Mouse (Mus musculus): ENCODE data around the gene Pttg1. TPM values are rescaled to one million over a fixed set of nuclear protein-coding genes. Genes with fewer than 3 reads are reported as not detected.

Gene Pttg1
- total RNA-seq, 2 experiments from 2014 or later, result 12.5 to 14.0 TPM

DNA sequence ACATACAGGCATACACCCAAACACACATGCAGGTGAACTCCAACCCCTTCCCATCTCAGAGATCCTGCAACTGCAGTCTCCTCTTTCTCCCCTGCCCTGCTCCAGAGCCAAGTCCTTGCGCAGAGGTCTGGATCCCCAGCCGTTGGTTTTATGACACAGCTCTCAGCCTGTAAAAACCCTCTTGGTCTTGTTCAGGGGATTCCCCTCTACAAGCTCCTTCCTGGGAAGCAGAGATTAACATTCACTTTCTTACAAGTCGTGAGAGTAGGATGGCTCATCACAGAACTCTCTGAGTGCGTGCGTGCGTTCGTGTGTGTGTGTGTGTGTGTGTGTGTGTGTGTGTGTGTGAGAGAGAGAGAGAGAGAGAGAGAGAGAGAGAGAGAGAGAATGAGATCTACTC, 15.8 kb downstream of the Pttg1 start:
- DNase-seq, result no peak
- intact Hi-C loops (cut with DNase I), result no loop called here

DNA sequence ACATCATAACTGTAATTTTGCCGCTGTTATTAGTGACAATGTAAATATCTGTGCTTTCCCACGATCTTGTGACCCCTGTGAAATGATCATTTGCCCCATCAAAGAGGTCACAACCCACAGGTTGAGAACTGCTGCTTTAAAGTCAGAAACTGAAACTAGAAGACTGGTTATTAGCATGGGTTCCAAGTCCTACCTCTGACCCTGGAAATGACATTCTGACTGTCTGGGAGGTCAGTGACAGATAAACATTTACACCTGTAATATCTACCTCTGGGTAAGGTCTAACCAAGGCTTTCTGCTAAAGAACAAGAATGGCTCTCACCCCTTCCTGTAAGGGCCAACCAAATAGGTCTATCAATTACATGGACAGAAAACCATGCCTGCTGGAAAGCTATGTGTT, 17.2 kb downstream of the Pttg1 start:
- no peak for DNase-seq
- intact Hi-C loops (cut with DNase I), result no loop called here

GRCm38 (mm10) chr11:43404150-43404807, 21.8 kb downstream of the Pttg1 start:
- intact Hi-C loops (cut with DNase I), result no loop called here
- no peak for DNase-seq

DNA sequence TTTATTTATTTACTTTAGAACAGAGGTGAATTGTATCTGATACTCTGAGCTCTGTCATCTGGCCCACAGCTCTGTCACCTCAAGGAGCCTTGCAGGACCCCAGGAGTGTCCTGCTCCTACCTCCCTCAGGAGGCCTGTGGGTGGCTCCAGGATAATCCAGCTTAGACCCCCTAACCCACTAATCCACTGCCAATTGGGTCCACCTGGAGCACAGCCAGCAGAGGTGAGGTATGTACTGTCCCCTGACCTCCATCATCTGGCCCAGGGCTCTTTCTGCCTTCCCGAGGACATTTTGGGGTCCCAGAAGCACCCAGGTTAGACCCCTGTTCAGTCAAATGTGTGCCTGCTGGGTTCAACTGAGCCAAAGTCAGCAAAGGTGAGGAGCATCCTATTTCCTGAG, 25.9 kb downstream of the Pttg1 start:
- intact Hi-C loops (cut with DNase I), result no loop called here
- DNase-seq, result no peak

- intact Hi-C loops (cut with DNase I), result no loop called here
Measured at GRCm38 (mm10) chr11:43399297-43399696, 26.8 kb downstream of the Pttg1 start.

DNA sequence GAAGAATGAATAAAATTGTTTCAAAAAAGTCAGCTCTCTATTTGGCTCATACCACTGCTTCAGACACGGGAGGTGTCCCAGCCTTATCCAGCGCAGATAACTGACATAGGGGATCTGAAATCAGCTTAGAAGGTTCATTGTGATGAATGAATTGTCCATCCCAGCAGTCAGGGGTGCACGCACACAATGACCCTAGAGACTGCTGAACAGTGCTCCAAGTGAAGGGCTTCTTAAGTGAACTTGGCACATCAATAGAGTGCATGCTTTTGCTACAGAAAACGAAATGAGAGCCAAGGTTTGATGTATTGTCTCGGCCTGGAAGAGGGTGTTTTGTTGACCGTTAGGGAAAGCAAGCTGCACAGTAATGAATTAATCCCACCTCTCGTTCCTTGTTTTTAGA, 29.4 kb downstream of the Pttg1 start:
- intact Hi-C loops (cut with DNase I), result no loop called here
- DNase-seq, result no peak

More at GRCm38 (mm10) chr11:43399297-43399696, 26.8 kb downstream of the Pttg1 start:
- DNase-seq, result no peak

GRCm38 (mm10) chr11:43396246-43396645, 29.8 kb downstream of the Pttg1 start:
- intact Hi-C loops (cut with DNase I), result no loop called here
- no peak for DNase-seq

DNA sequence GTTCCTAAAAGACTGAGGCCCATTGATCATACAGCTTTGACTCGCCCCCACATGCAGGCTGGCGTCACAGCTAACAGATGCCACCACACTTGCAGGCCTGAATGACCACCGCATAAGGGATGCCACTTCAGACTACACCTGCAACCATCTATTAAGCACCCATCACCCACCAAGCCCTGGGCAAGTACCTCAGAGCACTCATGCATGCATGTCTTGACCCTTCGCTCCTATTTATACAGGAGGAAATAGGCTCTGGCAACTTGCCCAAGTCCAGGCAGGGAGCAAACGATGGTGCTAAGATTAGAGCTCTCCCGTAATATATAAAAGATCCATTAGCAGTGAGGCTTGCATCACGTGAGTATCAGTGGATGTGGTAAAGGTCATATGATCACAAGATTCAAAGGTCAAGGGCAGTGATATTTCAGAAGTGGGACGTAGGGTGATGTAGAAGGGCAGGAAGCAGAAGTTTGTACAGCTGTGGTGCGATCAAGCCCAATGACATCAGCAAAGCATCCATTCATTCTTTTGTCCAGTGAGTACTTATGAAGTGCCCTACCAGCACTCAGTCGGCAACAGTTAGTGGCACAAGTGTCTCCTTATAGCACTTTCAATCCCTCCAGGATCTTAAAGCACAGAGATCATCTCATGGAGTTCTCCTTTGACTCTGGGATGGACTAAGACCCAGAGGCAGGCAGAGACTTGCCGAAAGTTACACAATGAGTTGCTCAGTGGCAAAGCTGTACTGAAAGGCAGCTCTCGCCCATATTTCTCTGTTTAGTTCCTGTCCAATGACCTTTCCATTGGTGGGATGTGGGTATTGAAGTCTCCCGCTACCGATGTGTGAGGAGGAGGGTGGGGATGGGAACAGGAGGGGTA, 30.7 kb downstream of the Pttg1 start:
- intact Hi-C loops (cut with DNase I), result no loop called here
- DNase-seq, result no peak

DNA sequence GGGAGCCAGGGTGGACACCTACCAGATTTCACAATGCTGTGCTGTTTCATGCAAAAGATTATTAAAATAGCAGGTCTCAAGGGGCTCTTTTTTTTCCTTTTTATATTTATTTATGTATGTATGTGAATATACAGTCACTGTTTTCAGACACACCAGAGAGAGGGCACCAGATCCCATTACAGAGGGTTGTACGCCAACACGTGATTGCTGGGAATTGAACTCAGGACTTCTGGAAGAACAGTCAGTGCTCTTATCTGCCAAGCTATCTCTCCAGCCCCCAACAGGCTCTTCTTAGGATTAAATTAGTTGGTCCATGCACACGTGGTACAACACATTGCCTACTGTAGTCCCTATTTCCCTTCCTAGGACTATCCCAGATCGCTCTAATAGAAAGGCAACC, 32.7 kb downstream of the Pttg1 start:
- intact Hi-C loops (cut with DNase I), result no loop called here
- DNase-seq, result no peak

DNA sequence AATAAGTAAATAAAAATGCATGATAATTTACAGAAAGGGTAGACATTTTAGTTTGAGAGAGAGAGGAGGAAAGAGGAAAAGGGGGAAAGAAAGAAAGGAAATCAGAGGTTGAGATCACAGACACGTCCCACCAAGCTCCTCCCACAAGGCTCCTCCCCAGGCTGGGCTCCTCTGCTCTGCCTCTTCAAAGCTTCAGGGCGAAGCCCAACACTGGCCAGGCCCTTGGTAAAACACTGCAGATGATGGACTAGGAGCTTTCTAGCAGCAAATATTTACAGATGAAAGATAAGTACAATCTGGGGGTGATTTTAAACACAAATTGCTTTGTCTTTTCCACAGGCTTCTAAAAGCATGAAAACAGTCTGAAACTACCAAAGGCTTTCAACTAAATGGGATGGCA, 33.3 kb downstream of the Pttg1 start:
- intact Hi-C loops (cut with DNase I), result no loop called here

DNA sequence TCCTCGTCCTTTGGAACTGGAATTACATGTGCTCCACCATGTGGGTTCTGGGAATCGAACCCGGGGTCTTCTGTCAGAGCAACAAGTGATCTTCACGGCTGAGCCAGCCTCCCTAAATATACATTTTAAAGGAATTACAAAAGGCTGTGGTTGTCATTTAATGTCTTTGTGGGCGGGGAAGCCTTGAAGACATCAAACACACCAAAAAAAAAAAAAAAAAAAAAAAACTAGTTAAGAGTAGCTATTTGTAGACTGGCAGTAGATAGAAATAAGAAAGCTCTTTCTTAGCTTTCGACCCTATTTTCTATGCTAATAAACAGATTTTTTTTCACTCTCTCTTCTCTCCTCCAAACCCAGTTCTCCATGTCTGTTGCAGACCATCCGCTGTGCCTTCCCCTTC, 36.9 kb downstream of the Pttg1 start:
- intact Hi-C loops (cut with DNase I), result no loop called here
- DNase-seq, result no peak

More for the DNA sequence above, 33.3 kb downstream of the Pttg1 start:
- DNase-seq, result no peak

DNA sequence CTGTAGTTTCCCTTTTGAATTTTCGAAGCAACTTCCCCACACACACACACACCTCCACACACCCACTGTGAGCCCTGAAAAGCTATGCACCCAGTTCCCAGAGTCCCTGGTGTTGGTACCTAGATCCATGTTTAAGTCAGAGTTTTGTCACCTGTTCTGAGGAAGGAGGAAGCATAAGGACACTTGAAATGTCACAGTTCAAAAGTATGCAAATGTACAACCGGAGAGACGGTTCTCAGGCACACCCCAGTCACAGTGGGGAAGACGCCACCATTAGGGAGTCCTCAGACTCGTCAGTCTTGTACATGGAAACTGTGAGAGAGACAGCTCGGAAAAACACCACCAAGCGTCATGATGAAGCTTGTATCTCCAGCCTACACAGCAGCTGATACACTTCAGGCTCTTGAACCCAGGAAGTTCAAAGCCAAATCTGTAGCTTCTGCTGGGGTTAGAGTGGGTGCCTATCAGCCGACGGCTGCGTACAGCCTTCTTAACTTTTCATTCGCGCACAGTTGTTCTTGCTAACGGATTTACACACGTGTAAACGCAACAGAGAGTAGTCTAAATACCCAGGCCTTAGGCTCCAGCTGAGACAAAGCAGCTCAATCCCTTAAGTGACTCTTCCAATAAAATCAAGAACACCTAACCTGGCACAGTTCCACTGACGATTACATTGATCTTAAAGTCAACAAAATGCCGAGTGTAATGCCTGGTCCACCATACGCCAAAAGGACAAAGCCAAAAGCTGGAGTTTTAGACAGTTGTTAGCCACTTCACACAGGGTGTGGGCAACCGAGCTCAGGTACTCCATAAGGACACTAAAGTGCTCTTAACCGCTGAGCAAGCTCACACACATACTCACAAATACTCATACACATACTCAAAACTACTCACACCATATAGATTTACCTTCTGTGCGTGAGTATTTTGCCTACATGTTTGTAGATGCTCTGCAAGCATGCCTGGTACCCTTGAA, 37.6 kb downstream of the Pttg1 start:
- intact Hi-C loops (cut with DNase I), result no loop called here
- no peak for DNase-seq

DNA sequence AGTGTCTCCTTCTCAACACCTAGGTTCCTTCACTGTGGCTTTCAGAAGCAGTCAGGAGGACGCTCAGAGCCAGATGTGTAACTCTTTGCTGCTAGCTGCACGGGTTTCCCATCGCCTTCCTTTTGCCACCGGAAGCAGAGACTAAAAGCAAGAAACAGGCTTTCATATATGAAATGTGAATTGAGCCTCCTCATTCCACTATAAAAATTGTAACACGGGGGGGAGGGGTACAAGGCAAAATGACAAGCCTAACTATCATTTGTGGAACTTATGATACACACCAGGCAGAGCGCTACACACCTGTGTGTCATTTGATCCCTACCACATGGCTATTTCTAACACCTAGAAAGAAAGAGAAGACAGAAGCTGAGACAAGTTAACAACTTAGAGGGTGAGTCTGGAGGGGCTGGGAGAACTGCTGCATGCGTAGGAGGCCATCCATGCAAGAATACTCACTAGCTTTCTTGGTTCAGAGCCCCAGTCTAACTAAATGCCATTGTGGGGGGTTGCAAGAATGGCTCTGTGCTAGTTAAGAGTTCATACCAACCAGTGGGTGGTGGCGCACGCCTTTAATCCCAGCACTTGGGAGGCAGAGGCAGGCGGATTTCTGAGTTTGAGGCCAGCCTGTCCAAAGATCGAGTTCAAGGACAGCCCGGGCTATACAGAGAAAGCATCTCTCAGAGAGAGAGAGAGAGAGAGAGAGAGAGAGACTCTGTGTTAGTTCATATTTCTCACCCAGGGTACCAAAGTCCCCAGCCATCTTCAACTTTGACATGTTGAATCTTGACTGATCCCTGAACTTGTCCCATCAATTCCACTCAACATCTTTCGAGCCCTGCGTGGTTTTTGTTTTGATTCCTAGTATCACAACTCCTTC, 38.8 kb downstream of the Pttg1 start:
- intact Hi-C loops (cut with DNase I), result no loop called here

GRCm38 (mm10) chr11:43385716-43386115, 40.3 kb downstream of the Pttg1 start:
- DNase-seq, result peak; percentile 16
- intact Hi-C loops (cut with DNase I), result no loop called here

More for the DNA sequence above, 38.8 kb downstream of the Pttg1 start:
- DNase-seq, result no peak

DNA sequence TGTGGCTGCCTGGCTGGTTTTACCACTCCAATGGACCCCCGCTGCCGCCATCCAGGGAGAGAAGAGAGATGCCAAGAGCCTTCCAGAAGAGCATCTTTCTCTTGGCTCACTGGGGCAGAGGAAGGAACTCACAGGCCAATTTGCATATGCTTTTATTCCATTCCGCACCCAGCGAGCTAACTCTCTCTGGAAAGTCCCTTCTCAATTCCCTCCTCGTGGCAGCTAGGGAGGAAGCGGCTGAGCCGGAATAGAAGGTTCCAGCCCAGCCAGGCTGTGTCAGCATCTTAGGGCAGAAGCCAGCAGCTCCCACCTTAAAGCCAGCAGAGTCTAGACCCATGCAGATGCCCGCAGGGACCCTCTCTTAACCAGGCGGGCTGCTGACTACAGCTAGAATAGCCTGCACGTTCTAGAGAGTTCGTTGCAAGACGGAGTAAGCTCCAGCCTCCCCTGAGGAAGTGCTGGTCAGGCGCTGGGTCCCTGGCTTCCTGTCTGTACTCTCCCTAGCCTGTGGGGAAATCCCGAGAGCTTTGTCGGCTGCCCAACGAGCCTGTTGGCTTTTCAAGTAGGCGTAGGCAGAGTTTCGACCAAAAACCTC, 40.9 kb downstream of the Pttg1 start:
- intact Hi-C loops (cut with DNase I), result no loop called here
- DNase-seq, result peak; percentile 25

DNA sequence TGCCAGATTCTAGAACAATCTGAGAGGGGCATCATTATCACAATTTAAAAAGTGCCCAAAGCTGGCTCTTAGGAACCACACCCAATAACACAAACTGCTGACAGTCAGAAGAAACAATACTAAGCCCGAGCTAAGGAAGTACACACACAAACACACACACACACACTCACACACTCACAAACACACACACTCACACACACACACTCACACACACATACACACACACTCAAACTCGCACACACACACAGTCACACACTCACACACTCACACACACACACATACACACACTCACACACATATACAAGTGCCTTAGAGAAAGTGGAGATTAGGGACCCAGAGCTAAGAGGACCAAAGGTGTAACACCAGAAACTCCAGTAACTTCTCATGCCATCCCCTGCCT, 42.5 kb downstream of the Pttg1 start:
- intact Hi-C loops (cut with DNase I), result no loop called here
- no peak for DNase-seq

DNA sequence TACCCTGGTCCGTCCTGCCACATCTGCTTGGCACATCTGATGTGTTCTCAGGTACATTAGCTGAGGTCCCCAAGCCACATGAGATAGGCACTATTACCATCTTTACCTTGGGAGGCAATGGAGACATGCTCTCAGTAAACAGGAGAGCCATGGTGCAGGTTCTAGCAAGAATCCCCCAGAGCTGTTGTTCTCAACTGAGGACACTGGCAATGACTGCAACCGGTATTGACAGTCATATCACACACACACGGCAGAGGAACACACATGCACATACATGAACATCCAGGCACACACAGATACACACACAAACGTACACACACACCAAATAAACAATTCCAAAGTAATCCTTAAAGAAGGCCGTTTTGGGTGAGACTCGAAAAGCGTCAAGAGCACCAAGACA, 45.1 kb downstream of the Pttg1 start:
- no peak for DNase-seq
- intact Hi-C loops (cut with DNase I), result no loop called here

DNA sequence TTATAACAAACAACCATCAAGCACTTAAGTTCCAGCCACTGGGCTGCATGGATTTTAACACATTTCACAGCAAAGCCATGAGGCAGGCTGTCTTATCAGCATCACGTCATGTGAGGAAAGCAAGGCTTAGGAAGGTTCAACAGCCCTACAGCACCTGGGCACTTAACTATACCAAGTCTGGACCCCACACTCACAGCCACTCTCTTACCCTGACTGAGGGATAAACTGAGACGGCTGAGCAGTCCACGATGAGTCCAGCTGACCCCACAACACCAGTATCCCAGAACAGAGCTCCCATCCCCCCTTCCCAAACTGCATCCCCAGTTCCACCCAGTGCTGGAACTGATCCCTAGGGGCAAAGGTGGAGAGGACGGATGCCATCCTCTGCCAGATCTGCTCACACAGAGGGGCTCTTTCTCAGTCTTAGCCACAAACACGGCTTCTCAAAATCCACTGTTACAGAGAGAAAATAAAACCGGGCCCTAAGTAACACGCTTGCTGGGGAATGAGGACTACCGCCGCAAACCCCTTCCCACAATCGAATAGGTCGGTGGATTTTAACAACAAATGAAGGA, 46.1 kb downstream of the Pttg1 start:
- DNase-seq, result no peak
- intact Hi-C loops (cut with DNase I), result no loop called here

DNA sequence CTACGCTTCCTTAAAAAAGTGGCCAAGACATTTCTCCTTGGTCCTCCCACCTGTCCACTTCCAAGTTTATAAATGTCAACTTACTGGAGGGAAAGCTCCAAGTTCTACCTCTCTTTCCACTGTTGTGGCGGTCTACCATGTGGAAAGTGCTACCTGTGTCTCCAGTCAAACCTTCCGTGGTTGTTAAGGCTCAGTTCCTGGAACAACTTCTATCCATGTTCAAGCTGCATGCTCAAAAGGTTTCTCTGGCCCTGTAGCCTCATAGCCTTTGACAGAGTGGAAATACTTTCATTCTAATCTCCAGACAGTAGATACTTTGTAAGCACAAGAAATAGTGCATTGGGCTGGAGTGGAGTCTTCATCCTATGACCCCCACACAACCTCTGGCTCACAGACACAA, 46.6 kb downstream of the Pttg1 start:
- DNase-seq, result no peak

More for the DNA sequence above, 46.6 kb downstream of the Pttg1 start:
- intact Hi-C loops (cut with DNase I), result no loop called here
